Mouse (Mus musculus): ENCODE data around the gene Tmem138.

DNA sequence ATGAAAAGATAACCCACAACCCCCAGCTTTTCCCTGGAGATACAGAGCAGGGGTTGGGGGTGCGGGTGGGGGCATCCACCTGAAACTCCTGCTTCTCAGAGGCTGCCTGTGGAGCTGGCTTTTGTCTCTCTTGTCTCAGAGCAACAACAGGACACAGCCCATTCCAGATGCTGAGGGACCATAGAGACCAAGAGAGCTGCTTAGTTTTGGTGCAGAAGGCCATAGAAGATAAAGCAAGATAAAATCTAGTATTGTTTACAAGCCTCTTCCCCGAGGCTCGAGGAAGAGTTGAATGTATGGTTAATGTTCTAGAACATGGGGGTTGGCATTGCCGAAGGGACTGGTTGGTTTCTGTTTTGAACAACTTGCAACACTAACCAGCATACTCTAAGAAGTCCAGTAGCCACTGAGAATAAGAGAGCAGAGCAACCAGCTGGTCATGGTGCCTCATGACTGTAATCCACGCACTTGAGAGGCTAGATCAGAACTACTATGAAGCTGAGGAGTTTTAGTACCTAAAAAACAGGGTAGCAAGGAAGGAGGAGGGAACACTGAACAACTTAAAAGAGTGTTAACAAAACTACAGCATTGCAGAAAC, 53.6 kb downstream of the Tmem138 start:
- TF ChIP-seq CTCF (IDR thresholded peaks at IDR 0.05), result no peak
- no peak for TF ChIP-seq EP300 (IDR thresholded peaks at IDR 0.05)
